Mouse (Mus musculus): ENCODE measurements at regions not wholly inside any gene's neighbourhood (a gene's known extent, or its start where the extent isn't known, plus 50 kb on each side); places are given as distances from the start of the nearest gene placed in this dataset.

DNA sequence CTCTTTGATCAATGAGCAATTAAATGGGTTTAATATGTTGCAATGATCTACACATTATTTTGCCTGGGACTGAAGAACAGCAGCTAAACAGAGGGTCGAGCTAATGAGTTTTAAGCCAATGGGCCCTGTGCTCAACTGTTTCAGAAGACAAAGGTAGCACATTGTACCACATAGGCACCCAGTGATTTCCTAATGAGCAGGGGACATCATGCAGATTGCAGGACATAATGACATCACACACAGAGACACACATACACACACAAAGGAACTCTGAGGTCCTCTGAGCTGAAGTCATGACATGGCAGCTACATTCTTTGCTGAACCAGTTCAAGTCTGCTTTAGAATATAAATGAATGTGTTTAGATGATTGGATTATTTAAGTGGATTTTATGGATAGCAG, 71.9 kb downstream of the Zfp330 start:
- no peak for DNase-seq (ENCODE audit: low spot score in 2 of 2)

DNA sequence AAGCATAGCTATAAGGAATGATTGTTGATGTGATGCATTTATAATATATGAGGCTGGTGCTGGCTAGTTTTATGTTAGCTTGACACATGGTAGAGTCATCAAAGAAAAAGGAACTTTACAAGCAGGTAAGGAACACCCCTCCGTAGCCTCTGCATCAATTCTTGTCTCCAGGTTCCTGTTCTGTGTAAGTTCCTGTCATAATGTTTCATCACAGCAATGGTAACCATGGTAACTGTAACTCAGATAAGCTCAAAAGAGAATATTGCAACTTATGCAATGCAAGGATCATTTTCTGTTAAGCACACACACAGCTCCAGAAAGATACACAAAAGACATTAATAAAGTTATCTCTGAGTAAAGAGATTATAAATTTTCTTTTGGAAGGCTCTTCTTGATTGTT, 73.5 kb downstream of the Zfp330 start:
- DNase-seq (ENCODE audit: low spot score in 2 of 2), result no peak

DNA sequence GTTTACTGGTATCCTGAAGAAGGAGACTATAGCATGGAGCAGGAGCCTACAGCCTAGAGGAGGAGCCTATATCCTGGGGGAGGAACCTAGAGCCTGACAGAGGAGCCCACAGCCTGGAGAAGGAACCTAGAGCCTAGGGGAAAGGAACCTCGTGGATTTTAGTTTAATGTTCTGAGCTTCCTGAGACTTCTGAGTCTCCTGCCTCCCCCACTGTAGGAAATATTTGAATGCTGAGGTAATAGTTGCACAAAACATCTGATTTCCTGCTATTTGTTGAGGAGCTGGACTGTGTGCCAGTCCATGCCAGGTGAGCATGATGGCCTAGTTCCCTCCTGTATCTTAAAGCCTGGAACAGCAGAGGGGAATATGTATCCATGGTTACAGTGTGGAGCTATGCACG, 74.7 kb downstream of the Zfp330 start:
- no peak for DNase-seq (ENCODE audit: low spot score in 2 of 2)

DNA sequence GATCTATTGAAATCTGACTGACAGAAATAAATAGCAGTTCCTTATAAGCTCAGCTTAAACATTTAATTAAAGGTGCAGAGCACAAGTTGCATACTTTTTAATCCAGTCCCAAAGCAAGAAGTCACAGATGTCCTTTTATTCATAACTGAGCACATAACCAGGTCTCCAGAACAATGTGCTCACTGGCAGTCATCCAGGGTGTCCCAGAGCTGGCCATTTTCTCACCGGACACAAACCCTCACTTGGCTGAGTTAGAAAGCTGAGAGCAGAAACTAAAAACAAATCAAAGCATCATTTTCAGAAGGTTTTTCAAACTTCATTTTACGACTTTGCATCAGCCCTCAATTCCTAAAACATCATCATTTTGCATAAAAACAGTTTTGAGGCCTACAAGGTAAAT, 75.9 kb downstream of the Zfp330 start:
- DNase-seq (ENCODE audit: low spot score in 2 of 2), result no peak

DNA sequence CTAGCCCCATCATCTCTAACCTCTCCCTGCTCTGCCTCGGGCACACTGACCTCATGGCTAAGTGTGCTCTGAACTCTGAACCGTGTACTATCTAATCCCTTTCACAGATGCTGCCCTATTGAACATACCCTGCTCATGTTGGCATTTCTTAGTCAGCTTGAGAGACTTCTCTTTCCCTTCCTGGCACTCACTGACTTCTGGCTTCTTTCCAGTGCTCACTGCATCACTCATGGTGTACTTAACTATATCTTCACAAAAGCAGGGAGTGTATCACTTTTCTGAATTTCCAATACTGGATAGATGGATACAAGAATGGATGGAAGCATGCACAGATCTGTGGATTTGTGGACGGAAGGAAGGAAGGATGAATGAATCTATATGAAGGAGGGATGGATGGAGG, 80.9 kb downstream of the Zfp330 start:
- DNase-seq (ENCODE audit: low spot score in 2 of 2), result no peak

DNA sequence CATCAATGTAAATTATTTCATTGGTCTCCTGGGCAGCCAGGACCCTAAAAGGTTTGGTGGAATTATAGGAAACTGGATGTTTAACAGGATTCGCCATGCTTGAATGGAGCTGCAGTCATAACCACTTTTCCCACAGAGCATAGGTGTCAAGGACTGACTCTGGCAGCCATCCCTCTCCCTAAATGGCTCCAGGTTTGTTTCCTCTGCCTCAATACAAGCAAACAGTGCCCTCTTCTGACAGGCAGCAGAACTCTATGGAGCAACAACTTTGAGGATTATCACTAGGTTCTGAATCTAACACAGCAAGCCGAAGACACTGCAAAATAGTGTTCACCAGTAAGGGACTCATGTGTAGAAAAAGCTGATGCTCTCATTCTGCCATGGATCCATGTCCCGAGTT, 84.6 kb downstream of the Zfp330 start:
- DNase-seq (ENCODE audit: low spot score in 2 of 2), result peak in 1 of 2 experiments; percentile 33

DNA sequence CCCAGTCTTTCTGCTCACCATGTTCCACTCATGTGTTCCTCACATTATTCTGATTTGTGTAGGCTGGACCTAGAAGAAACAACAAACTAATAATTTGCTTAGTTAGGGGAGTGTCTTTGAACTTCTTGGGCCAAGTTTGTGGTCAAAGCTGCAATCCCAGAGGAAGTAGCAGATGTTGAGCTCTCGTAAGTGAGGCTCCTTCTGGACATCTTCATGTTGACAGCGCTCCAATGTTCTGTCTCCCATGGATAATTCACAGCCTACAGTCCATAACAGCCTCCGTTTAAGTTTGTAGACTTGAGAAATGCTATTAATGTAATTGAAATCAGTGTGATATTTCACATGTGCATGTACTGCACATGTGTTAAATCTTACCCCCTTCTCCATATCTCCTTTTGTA, 88.0 kb downstream of the Zfp330 start:
- DNase-seq (ENCODE audit: low spot score in 2 of 2), result no peak

DNA sequence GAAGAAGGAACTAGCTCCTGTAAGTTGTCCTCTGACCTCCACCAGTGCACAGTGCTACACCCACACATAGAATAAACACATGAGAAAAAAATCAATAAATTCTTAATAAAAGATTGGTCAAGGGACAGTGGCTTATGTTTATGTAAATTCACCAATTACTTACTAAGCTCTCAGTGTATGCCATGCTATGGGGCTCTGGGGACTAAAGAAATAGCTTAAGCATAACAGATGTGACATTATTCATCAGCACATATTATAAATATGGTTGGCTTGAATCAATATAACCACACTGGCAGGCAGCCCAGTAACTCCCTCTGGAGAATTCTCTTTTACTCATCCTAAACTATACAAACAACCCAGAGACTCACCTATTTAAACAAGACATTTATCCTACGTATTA, 95.2 kb downstream of the Zfp330 start:
- no peak for DNase-seq (ENCODE audit: low spot score in 2 of 2)

DNA sequence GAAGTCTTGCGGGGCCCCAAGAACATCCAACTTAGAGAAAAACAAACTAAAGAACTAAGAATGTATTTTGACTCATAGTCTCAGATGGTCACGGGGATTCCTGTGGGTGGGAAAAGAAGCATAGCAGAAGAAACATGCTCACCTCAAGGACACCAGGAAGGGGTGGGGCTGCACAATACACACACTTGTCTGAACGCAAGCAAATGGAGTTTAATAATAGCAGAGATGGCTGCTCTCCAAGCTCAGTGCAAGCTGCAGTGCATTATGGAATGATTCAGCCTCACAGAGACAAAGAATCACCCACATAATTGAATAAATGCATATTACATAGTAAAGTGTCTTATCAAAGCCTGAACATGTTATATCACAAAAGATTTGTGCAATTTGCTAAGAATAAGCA, 96.2 kb downstream of the Zfp330 start:
- no peak for DNase-seq (ENCODE audit: low spot score in 2 of 2)

DNA sequence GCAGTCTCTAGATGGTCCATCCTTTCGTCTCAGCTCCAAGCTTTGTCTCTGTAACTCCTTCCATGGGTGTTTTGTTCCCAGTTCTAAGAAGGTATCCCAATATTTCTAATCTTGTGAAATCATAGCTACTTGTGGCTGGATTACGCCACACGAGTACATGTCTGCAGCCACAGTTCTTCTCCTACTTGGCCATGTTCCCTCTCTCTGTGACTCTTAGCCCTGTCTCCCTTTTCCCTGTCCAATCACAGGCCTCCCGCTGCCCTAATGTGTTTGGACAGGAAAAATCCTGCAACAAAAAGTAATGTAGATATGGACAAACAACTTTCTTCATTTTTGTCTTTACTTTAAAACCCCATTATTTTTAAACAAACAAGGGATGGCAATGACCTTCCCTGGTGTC, 104.7 kb downstream of the Zfp330 start:
- no peak for DNase-seq (ENCODE audit: low spot score in 2 of 2)

DNA sequence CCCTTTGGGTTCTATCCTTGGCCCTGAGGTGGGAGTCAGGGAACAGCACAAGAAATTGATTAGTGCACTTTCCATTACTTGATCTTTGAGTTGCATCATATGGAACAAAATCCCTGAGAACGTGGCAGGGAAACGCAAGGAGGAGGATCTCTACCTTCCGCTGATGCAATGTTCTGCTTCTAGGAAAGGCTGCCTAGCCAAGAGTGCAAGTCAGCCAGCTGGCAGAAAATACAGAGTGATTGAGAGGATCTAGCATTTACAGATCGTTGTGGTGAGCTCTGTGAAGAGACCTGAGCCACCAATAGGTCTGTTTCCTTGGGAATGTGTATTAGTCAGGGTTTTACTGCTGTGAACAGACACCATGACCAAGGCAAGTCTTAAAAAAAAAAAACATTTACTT, 108.8 kb downstream of the Zfp330 start:
- DNase-seq (ENCODE audit: low spot score in 2 of 2), result no peak

DNA sequence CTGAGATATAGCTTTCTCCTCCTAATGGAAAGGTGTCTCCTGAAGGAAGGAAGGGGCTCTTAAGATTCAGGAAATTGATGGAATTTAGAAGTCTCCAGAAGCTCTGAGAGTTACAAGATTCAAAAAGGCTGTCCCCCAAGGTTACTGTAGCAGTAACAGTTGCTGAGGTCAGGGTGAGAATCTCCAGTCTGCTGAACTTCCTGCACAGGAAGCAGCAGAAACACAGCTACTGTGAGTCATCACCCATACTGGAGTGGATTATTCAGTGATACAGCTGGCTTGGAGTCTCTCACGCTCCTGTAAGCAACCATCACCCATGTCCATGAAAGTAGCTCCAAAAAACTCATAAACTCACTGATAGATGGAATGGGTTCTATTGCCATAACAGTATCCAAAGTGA, 133.5 kb downstream of the Zfp330 start:
- DNase-seq (ENCODE audit: low spot score in 2 of 2), result no peak

DNA sequence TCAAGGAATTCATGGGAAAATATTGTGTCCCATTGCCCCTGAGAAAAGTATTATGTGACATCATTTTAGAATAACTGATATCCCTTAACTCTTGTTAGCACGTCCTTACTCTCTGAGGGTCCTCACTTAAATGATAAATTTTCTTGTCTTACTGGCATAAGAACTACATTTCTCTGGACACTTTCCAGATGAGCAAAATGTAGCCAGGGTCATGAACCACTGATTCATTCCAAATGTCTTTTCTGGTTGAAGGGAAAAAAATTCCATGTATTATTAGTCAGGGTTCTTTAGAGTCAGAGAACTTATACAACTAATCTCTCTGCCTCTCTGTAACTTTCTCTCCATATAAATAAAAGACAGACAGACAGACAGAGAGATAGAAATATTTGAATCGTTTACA, 143.5 kb downstream of the Zfp330 start:
- no peak for DNase-seq (ENCODE audit: low spot score in 2 of 2)

DNA sequence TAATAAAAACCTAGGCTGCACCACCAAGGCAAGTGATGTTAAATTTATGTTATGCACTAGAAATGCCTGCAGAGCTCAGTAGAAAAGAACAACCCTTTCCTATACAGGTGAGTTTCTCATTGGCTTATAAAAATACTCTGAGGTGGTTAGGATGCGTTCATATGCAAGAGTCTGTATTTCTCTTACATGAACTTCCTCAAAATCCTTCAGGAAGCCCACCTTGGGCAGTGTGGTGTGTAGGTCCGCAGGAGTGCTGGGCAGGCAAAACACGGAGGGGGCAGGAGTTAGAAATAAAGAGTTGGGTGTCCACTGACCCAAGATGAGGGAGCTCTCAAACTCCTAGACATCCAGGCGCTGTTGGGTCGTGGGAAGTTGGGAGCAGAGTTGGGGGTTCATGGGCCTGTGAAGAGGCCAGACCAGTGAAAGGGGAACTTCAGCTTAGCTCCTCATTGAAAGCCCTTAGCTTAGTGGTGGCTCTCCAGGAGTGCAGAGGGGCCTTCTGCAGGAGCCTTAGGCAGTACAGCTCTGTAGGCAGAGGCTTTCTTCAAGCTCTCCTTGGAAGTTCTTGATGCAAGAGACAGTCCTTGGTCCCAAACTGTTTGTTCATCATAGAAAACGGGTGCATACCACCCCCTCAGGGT, 150.0 kb downstream of the Zfp330 start:
- no peak for DNase-seq (ENCODE audit: low spot score in 2 of 2)

DNA sequence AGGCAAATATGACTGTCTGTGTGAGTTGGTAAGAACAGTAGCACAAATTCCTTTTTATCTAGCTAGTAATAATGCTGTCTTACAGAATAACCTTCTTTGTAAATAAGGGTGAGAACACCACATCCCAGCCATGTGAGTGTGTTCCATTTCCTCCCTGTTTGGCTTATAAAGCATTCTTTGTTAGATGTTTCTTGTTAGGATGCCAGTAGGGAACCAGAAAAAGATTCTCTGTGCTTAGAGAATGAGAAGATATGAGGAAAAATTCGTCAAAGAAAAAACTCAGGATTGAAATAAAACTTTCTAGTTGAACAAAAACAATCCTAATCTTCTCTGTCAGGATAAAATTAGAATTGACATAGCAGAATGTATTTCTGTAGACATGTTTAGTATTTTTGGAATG, 155.3 kb downstream of the Zfp330 start:
- no peak for DNase-seq (ENCODE audit: low spot score in 2 of 2)

DNA sequence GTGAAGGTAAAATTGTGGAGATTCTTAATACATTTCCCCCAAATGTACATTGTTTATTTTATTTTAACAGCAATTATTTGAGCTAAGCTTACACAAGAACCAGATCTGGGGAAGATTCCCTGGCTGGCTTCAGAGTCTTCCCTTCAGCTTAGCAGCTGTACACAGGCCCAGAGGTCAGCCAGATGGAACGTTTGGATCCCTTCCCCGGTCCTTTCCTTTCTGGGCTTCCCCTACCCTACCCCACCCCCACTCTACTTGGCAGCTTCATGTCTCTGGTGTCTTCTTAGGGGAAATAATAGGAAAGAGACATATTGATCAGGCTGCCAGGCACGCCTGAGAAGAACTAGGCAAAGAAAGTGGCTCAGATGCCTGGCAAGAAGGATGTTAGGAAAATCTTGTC, 172.4 kb downstream of the Zfp330 start:
- no peak for DNase-seq (ENCODE audit: low spot score in 2 of 2)

DNA sequence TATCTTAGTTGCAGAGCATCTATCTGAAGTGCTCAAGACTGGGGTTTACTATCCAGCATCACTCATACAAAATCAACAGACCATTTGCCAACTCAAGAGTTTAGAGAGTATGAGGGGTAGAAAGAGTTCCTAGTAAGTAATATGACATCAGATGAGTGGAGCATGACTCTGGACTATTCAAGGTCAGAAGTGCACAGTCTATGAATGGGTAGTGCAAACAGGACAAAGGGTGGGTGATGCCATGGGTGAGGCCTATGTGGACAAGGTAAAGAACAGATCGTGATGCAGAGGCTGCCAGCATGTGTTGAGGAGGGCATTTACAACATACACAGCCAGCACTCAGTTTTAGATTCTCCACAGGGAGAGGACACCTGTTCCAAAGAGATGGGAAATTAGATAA, 170.4 kb upstream of the Il15 start:
- DNase-seq (ENCODE audit: low spot score in 2 of 2), result no peak

DNA sequence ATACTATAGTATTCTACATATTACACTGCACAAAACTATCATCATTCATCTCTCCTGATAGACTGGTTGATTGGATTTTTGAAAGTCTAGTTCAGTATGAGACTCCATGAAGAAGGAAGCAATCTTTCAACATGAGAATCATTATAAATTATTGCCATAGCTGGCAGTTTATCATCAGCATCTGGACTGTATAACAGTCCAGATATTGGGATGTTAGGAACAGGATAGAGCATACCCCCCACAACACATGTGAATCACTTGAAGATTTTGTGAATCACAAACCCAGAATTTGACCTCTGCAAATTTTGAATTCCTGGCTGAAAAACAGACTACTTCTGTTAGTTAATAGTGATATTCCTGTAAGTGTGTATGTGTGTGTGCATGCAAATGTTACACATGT, 135.1 kb upstream of the Il15 start:
- no peak for DNase-seq (ENCODE audit: low spot score in 2 of 2)

DNA sequence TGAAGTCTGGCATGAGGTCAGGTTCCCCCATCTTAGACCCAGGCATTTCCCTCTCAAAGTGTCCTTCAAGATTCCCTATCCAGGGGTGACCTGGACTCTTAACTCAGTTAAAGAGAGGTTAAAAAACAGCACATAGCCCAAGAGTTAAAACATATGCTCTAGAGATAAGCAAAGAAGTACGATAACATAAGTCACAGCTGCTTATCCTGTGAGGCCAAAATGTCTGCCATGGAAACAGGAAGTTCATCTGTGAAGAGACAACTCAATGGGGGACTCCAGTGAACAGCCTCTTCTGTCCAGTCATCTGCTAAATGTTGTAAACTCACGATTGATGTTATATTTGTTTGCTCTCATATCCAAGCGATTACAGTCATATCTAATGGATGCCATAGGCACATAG, 126.1 kb upstream of the Il15 start:
- DNase-seq (ENCODE audit: low spot score in 2 of 2), result no peak

DNA sequence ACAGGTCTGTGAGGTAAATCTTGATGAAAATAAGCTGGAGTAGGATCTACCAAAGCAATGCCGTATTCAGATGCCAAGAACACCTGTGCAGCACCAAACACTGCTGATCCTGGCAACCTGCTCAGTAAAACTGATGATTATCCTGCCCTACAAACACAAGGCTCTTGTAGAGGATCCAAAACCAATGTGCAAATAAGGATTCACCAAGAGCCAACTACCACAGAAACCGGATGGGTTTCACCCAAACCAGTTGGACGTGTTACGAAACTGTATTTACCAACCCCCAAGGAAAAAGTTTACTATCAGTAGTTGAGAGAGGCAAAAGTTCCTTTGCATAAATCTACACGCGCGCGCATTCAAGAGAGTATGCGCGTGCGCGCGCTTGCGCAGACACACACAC, 120.8 kb upstream of the Il15 start:
- DNase-seq (ENCODE audit: low spot score in 2 of 2), result no peak

DNA sequence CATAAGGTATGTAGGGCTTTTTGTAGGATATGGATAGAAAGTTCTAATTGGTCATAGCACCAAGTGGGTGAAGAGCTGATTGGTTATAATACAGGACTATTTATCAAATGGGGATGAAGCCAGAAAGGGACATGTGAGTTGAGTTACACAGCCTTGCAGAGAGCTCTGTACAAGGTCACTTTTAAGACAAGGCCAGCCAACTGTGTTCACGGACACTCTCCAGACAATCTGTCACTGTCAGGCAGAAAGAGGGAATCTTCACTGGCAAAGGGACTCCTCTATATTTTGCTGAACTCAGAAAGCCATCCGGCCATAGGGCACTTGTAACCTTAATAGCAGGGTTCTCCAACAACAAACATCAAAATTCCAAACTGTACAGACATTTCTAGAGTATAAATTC, 95.5 kb upstream of the Il15 start:
- no peak for DNase-seq (ENCODE audit: low spot score in 2 of 2)

DNA sequence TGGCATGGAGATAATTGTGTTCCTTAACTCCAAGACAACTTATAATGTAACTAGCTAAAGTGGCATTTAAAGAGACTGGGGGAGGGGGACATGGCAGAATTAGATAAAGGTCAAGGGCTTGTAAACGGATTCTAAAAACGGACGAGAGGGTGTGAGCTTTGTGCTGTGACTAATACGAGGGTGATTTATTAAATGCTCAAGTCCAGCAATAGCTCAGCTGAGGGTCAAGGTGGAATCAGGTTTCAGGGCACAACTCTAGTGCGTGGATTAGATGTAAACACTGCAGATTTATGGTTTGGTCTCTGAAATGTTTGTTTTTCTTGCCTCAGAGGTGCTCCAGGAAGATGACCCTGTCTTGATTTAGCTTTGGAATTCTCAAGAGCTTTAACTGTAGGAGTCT, 74.8 kb upstream of the Il15 start:
- DNase-seq (ENCODE audit: low spot score in 2 of 2), result no peak

DNA sequence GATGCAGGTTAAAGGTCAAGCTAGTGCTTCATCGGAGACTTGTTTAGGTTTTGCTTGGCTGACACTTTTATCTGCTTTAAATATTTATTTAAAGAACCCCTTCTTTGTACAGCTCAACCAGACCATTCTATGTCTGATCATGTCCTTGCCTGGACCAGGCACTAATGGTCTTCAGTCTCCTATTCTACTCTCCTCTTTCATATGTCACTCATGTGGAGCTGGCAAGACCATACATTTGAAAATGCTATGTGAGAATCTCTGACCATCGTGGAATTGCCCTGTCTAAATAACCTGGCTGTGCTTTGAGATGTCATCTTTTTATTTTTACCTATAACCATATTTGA, 74.4 kb upstream of the Il15 start:
- DNase-seq (ENCODE audit: low spot score in 2 of 2), result no peak

DNA sequence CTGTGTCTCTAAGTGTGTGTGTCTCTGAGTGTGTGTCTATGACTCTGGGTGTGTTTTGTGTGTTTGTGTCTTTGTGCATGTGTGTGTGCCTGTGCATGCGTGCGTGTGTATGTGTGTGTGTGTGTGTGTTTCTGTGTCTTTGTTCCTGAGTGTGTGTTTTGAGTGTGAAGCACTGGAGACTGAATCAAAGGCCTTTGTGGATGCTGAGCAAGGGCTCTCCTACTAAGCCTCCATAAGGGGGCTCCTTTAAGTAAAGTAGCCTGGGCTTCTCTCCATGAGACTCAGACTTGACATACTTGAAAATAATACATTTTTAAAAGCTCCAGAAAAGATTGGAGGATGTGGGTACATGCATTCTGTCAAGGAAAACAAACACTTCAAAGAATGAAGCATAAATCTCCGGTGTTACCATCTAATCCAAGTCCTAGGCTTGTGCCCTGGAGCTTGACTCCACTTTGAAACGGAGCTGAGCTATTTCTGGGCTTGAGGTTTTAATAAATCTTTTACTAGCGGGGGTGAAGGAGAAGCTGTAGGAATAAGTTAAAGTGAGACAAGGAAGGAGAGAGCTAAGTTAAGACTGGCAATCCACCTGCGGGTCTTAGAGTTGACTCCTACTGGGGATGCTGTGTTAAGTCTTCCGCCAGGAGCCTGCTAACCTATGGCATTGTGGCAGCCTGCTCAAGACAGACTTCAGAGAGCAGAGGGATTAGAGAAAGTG, 73.8 kb upstream of the Il15 start:
- no peak for DNase-seq (ENCODE audit: low spot score in 2 of 2)
